Mouse (Mus musculus): ENCODE measurements around the gene Kif2a. TPM values are rescaled to one million over a fixed set of nuclear protein-coding genes. Genes with fewer than 3 reads are reported as not detected.

Kif2a gene
- total RNA-seq, 1 experiment: 21.9 TPM

DNA sequence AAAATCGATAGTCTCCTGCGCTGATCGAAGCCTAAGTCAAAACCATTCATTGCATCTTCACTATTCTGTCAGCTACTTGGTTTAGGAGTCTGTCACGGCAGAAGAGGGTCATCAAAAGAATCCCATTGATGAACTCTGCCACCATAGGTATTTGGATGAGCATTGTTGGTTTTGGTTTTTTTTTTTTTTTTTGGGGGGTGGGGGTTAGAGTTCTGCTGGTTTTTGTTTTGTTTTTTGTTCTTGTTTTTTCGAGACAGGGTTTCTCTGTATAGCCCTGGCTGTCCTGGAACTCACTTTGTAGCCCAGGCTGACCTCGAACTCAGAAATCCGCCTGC, 84.8 kb downstream of the Kif2a start:
- Histone ChIP-seq H3K36me3 (ENCODE audit: control insufficient read depth, insufficient read depth, low read length, poor library complexity, severe bottlenecking) (no peaks in the 10 kb centered on the region), H3K4me1 (ENCODE audit: control insufficient read depth in 2 of 2, insufficient read depth in 2 of 2, low read length in 2 of 2, poor library complexity in 1 of 2) (peaks cover 2 to 3% of the 10 kb centered on the region in 2 experiments; a peak in 2 of 4 replicates), H3K4me3 (ENCODE audit: insufficient read depth in 1 of 2, low read depth in 1 of 2, low read length in 2 of 2, poor library complexity in 1 of 2, severe bottlenecking in 1 of 2) (peak overlapping the region; percentile 44 to 91), H3K9ac (ENCODE audit: insufficient read depth, low read depth, low read length, poor library complexity, severe bottlenecking) (no peak overlapping the region; the same call in 1 of the 2 replicates), H3K9me3 (ENCODE audit: control insufficient read depth, insufficient read depth, low read depth, low read length) (no peaks in the 10 kb centered on the region), H3K27ac (ENCODE audit: insufficient read depth, low read depth, low read length, poor library complexity, severe bottlenecking) (no peak overlapping the region)
- TF ChIP-seq ZC3H11A (IDR thresholded peaks at IDR 0.05; ENCODE audit: borderline replicate concordance, low read depth, low read length) (no peak), ZNF384 (IDR thresholded peaks at IDR 0.05; ENCODE audit: low read depth, low read length) (peak; percentile 36; the same call in 1 of the 2 replicates)
- no peak for DNase-seq (ENCODE audit: low read depth, low spot score)
- in situ Hi-C loops (cut with MboI; ENCODE audit: low sequenced_read_pairs in 2 of 2, unreplicated experiment in 2 of 2): no loop called here

DNA sequence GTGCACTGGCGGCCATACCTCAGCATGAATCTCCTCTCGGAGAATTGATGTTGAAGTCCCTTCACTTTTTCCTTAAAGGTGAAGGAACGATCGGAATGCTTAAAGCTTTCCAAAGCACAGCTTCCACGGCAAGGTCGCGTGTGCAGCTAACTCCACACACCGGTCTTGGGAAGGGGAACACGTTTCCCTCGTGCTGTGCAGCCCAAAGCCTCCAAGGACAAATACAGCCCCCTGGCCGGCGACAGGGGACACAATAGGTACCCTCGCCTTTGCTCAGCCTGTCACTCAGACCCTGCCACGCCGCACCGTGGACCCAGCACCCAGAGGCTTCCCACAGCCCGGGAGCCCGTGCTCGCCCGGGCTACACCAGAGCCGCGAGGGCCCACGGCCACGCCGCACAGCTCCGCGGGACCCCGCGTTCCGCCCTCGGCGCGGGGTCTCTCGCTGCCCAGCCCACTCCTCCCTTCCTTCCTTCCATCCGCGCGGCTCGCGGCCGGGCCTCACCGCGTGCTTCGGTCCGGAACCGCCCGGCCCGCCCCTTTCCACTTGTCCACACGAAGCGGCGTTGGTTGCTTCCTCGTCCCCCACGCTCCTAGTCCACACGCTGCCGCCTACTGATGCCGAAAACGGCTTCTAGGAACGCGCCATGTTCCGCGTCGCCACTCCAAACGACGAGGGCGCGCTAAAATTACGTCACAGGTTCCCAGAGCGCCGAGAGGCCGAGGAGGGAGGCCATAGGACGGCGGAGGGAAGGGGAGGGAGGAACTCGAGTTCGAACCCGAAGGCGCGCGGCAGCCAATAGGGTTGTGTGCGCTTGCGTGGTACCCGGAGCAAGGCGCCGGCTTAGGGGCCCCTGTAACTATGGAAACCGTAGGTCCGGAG, 85.4 kb downstream of the Kif2a start, which contains the start of gene Ipo11:
Gene Ipo11 (minus strand): TSS at position 703 of the 882 bp plus-strand sequence.
- peak; percentile 94 for DNase-seq (ENCODE audit: low read depth, low spot score)
- H3K36me3 ChIP-seq (ENCODE audit: control insufficient read depth, insufficient read depth, low read length, poor library complexity, severe bottlenecking): no peaks in the 10 kb centered on the region
- peak within 1 kb of the TSS; percentile 82 to 91 for H3K4me3 ChIP-seq (ENCODE audit: insufficient read depth in 1 of 2, low read depth in 1 of 2, low read length in 2 of 2, poor library complexity in 1 of 2, severe bottlenecking in 1 of 2)
- in situ Hi-C loops (cut with MboI; ENCODE audit: low sequenced_read_pairs in 2 of 2, unreplicated experiment in 2 of 2): no loop called here
- TF ChIP-seq HCFC1 (IDR thresholded peaks at IDR 0.05; ENCODE audit: borderline replicate concordance, insufficient read depth, low read length) (peak; percentile 73; the same call in 1 of the 2 replicates), ZC3H11A (IDR thresholded peaks at IDR 0.05; ENCODE audit: borderline replicate concordance, low read depth, low read length) (no peak)
- H3K9me3 ChIP-seq (ENCODE audit: control insufficient read depth, insufficient read depth, low read depth, low read length): no peaks in the 10 kb centered on the region
- H3K9ac ChIP-seq (ENCODE audit: insufficient read depth, low read depth, low read length, poor library complexity, severe bottlenecking): peak within 1 kb of the TSS; percentile 95
- H3K27ac ChIP-seq (ENCODE audit: insufficient read depth, low read depth, low read length, poor library complexity, severe bottlenecking): peak within 1 kb of the TSS; percentile 46
- peaks cover 2 to 3% of the 10 kb centered on the region in 2 experiments; a peak in 2 of 4 replicates for H3K4me1 ChIP-seq (ENCODE audit: control insufficient read depth in 2 of 2, insufficient read depth in 2 of 2, low read length in 2 of 2, poor library complexity in 1 of 2)

DNA sequence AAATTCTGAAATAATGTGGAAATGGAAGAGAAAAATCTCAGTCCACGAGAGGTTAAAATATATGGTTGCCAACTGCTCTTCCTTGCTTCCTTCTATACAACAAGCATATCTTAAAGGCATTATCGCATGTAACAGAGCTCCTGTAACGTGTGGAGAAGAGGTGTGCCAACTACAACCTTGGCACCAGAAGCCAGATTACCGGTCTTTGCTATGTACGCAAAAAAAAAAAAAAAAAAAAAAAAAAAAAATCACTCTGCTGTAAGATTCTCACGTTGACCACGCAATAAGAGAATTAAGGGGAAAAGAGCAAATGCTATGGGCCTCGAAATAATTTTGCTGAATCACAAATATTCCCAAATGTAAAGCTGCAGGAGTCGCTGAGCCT, 86.1 kb downstream of the Kif2a start:
- Histone ChIP-seq H3K27ac (ENCODE audit: insufficient read depth, low read depth, low read length, poor library complexity, severe bottlenecking) (peak overlapping the region; percentile 46; the same call in 1 of the 2 replicates), H3K4me1 (ENCODE audit: control insufficient read depth in 2 of 2, insufficient read depth in 2 of 2, low read length in 2 of 2, poor library complexity in 1 of 2) (peaks cover 2 to 3% of the 10 kb centered on the region in 2 experiments; a peak in 2 of 4 replicates), H3K36me3 (ENCODE audit: control insufficient read depth, insufficient read depth, low read length, poor library complexity, severe bottlenecking) (no peaks in the 10 kb centered on the region), H3K9ac (ENCODE audit: insufficient read depth, low read depth, low read length, poor library complexity, severe bottlenecking) (peak overlapping the region; percentile 95), H3K9me3 (ENCODE audit: control insufficient read depth, insufficient read depth, low read depth, low read length) (no peaks in the 10 kb centered on the region), H3K4me3 (ENCODE audit: insufficient read depth in 1 of 2, low read depth in 1 of 2, low read length in 2 of 2, poor library complexity in 1 of 2, severe bottlenecking in 1 of 2) (peak overlapping the region; percentile 82 to 91)
- no peak for DNase-seq (ENCODE audit: low read depth, low spot score)
- no peak for TF ChIP-seq CHD2 (IDR thresholded peaks at IDR 0.05; ENCODE audit: low read depth, low read length)
- TF ChIP-seq HCFC1 (IDR thresholded peaks at IDR 0.05; ENCODE audit: borderline replicate concordance, insufficient read depth, low read length): no peak
- no peak for TF ChIP-seq ZC3H11A (IDR thresholded peaks at IDR 0.05; ENCODE audit: borderline replicate concordance, low read depth, low read length)
- peak; percentile 79 for TF ChIP-seq ZNF384 (IDR thresholded peaks at IDR 0.05; ENCODE audit: low read depth, low read length)
- peak; percentile 42; the same call in 1 of the 2 replicates for TF ChIP-seq MAFK (IDR thresholded peaks at IDR 0.05; ENCODE audit: insufficient read depth, low read depth, low read length)
- in situ Hi-C loops (cut with MboI; ENCODE audit: low sequenced_read_pairs in 2 of 2, unreplicated experiment in 2 of 2): no loop called here

DNA sequence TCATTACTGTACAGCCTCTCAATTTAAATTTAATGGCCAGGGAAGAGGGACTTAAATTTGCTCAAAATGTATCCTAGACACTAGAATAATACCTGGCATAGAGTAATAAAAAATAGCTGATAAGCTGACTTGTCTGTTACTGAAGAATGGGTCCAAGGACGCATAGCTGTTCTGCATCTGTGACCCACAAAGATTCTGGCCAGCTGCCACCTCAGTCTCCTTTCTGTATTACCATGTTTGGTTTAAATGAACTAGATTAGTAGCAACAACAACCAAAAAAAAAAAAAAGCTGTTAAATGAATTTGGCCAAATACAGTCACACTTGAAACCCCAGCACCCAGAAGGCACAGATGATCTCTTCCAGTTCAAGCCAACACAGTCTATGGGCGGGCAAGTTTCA, 92.7 kb downstream of the Kif2a start:
- Histone ChIP-seq H3K36me3 (ENCODE audit: control insufficient read depth, insufficient read depth, low read length, poor library complexity, severe bottlenecking) (no peaks in the 10 kb centered on the region; the same call in 1 of the 2 replicates), H3K4me3 (ENCODE audit: insufficient read depth in 1 of 2, low read depth in 1 of 2, low read length in 2 of 2, poor library complexity in 1 of 2, severe bottlenecking in 1 of 2) (no peak overlapping the region), H3K4me1 (ENCODE audit: control insufficient read depth in 2 of 2, insufficient read depth in 2 of 2, low read length in 2 of 2, poor library complexity in 1 of 2) (no peaks in the 10 kb centered on the region), H3K9me3 (ENCODE audit: control insufficient read depth, insufficient read depth, low read depth, low read length) (no peaks in the 10 kb centered on the region), H3K9ac (ENCODE audit: insufficient read depth, low read depth, low read length, poor library complexity, severe bottlenecking) (no peak overlapping the region), H3K27ac (ENCODE audit: insufficient read depth, low read depth, low read length, poor library complexity, severe bottlenecking) (no peak overlapping the region)
- no peak for DNase-seq (ENCODE audit: low read depth, low spot score)
- in situ Hi-C loops (cut with MboI; ENCODE audit: low sequenced_read_pairs in 2 of 2, unreplicated experiment in 2 of 2): no loop called here
- TF ChIP-seq ZC3H11A (IDR thresholded peaks at IDR 0.05; ENCODE audit: borderline replicate concordance, low read depth, low read length) (no peak), MAFK (IDR thresholded peaks at IDR 0.05; ENCODE audit: insufficient read depth, low read depth, low read length) (no peak), HCFC1 (IDR thresholded peaks at IDR 0.05; ENCODE audit: borderline replicate concordance, insufficient read depth, low read length) (no peak), ZNF384 (IDR thresholded peaks at IDR 0.05; ENCODE audit: low read depth, low read length) (no peak), CHD2 (IDR thresholded peaks at IDR 0.05; ENCODE audit: low read depth, low read length) (no peak)
